Mouse (Mus musculus): ENCODE measurements around the gene Stx2.

The Stx2 gene

GRCm38 (mm10) chr5:128952291-128953195, 55.8 kb downstream of the Stx2 start:
- peak in 1 of 2 experiments; percentile 70 for DNase-seq (ENCODE audit: low spot score in 2 of 2)

DNA sequence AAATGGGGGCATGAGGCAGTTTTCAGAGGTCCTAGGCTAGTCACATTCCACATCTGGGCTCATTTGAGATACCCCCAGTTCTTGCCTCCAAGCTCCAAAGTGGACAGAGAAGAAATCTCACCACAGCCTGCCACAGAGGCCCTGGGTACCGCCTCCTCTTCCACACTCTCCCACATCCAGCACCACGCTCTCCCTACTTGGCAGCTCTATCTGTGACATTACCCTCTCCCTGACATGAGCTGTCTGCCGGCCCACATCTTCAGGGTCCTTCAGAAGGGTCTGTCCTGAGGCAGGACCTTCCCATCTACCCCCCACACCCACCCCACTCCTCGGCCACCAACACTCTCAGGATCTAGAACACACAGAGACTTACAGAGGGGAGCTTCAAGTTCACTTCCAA, 56.9 kb downstream of the Stx2 start:
- DNase-seq (ENCODE audit: low spot score in 2 of 2) = no peak

DNA sequence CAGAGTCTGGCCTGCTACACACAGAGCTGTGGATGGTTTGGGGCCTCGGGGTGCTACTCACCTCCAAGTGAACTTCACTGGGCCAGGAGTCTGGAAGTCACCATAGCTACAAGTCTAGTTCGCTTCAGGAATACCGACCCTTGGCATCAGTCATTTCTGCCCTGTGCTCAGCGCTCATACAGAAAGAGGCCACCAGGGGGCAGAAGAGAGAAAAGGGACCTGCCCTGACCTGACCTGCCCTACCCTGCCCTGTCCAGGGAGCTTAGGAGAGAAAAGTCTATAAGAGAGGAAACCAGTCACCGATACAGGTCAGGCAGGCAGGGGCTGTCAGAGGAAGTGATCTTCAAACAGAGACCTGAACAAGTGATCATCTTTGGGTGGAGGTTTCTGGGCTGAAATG, 61.3 kb downstream of the Stx2 start:
- DNase-seq (ENCODE audit: low spot score in 2 of 2) = no peak

DNA sequence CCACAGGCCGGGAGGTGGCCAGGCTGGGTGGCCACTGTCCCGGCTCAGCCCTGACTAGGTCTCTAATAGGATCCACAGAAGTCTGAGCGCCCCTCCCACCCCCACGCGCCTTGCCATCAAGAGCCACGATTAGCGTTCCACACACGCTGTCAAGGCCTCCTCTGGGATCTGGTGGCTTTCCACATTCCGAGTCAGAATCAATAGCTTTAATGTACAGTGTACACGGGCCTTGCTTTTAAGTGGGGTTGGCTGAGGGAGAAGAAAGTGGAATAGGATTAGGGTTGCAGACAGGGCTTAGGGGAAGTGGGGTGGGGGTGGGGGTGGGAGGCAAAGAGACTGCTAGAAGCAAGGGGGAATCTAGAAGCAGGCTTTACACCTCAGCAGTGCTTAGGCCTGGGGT, 67.9 kb downstream of the Stx2 start:
- no peak for DNase-seq (ENCODE audit: low spot score in 2 of 2)

- DNase-seq (ENCODE audit: low spot score in 2 of 2) = no peak
Observed at GRCm38 (mm10) chr5:128935359-128935899, 72.9 kb downstream of the Stx2 start.
